9 mouse cellular contexts compared by ENCODE assay signal in genomic region chr16:93717299-93717703, GRCm38 (mm10). TPM values are rescaled to one million over a fixed set of nuclear protein-coding genes. Genes with fewer than 3 reads are reported as not detected.
DNase-seq lines count a peak whose midpoint lies in the region; ATAC-seq lines count a peak whose summit lies in the region.
"Had no signal": no experiment of that assay in that cellular context is flagged by ENCODE, and none has a peak within 500 bp of the region (broad histone marks: within the 10 kb centered on the region; RNA-seq: fewer than 3 reads in every experiment).

No protein-coding gene starts in this region.

- no peak overlapping the region for H3K27ac ChIP-seq in kidney, embryonic 16.5 days (ENCODE audit: low read length)
- H3K27ac ChIP-seq in intestine, embryonic 15.5 days = no peak overlapping the region
- H3K27ac ChIP-seq in lung, embryonic 16.5 days (ENCODE audit: low read length) = 0 out of 2 replicates have a peak overlapping the region, but pooled peaks have one; percentile 14

- WGBS in kidney, embryonic 16.5 days = 48% methylated on average over 5 of the region's 5 CpGs
- WGBS in intestine, embryonic 15.5 days = 24% methylated on average over 5 of the region's 5 CpGs
- WGBS in lung, embryonic 16.5 days = 22% methylated on average over 5 of the region's 5 CpGs

- H3K9ac ChIP-seq in kidney, embryonic 16.5 days (replicated peaks; ENCODE audit: low read length) = no peak overlapping the region
- H3K9ac ChIP-seq in intestine, embryonic 15.5 days = no peak overlapping the region
- no peak overlapping the region for H3K9ac ChIP-seq in lung, embryonic 16.5 days (ENCODE audit: low read length)

- peaks cover 19% of the 10 kb centered on the region; the same call in 1 of the 2 replicates for H3K4me1 ChIP-seq in kidney, embryonic 16.5 days (ENCODE audit: insufficient read depth, low read length)
- peaks cover 11% of the 10 kb centered on the region; the same call in 1 of the 2 replicates for H3K4me1 ChIP-seq in intestine, embryonic 15.5 days (replicated peaks)
- H3K4me1 ChIP-seq in lung, embryonic 16.5 days (replicated peaks; ENCODE audit: control insufficient read depth, insufficient read depth, low read length) = peaks cover 29% of the 10 kb centered on the region

- no peaks in the 10 kb centered on the region for H3K36me3 ChIP-seq in kidney, embryonic 16.5 days (ENCODE audit: insufficient read depth, low read length)
- no peaks in the 10 kb centered on the region for H3K36me3 ChIP-seq in intestine, embryonic 15.5 days
- no peaks in the 10 kb centered on the region for H3K36me3 ChIP-seq in lung, embryonic 16.5 days (ENCODE audit: control insufficient read depth, insufficient read depth, low read length)

- peaks cover 6% of the 10 kb centered on the region for H3K27me3 ChIP-seq in kidney, embryonic 16.5 days (ENCODE audit: insufficient read depth, low read length)
- H3K27me3 ChIP-seq in intestine, embryonic 15.5 days (replicated peaks) = no peaks in the 10 kb centered on the region
- no peaks in the 10 kb centered on the region; the same call in 1 of the 2 replicates for H3K27me3 ChIP-seq in lung, embryonic 16.5 days (ENCODE audit: control insufficient read depth, insufficient read depth, low read depth, low read length)

- peak; percentile 22 for DNase-seq in kidney, postnatal 14 days
- peak; percentile 99 for DNase-seq in cerebellum, postnatal 25 days
- peak; percentile 89 for DNase-seq in gastrocnemius, postnatal 25 days
- peak; percentile 49 for DNase-seq in retina, postnatal 7 days (ENCODE audit: low read depth, low spot score)
- no peak for DNase-seq in thymus, postnatal 4 days

- no peak for ATAC-seq in kidney, embryonic 16.5 days (ENCODE audit: low FRiP score, low TSS enrichment)
- peak; percentile 50 for ATAC-seq in intestine, embryonic 15.5 days
- ATAC-seq in lung, embryonic 16.5 days (ENCODE audit: low read depth) = peak; percentile 71

- no peak overlapping the region for H3K4me3 ChIP-seq in kidney, embryonic 16.5 days (ENCODE audit: low read length)
- no peak overlapping the region for H3K4me3 ChIP-seq in intestine, embryonic 15.5 days (replicated peaks)
- H3K4me3 ChIP-seq in lung, embryonic 16.5 days (ENCODE audit: low read length) = no peak overlapping the region
- H3K4me3 ChIP-seq: erythroblast, embryonic 14.5 days had no signal

- H3K9me3 ChIP-seq in kidney, embryonic 16.5 days (ENCODE audit: low read length) = 0 out of 2 replicates have a peak, but pooled peaks cover 3% of the 10 kb centered on the region
- no peaks in the 10 kb centered on the region for H3K9me3 ChIP-seq in intestine, embryonic 15.5 days
- no peaks in the 10 kb centered on the region for H3K9me3 ChIP-seq in lung, embryonic 16.5 days (ENCODE audit: control insufficient read depth, low read length)

- no peak overlapping the region for H3K4me2 ChIP-seq in kidney, embryonic 16.5 days (replicated peaks; ENCODE audit: low read depth, low read length)
- no peak overlapping the region for H3K4me2 ChIP-seq in intestine, embryonic 15.5 days (replicated peaks)
- H3K4me2 ChIP-seq in lung, embryonic 16.5 days (ENCODE audit: low read depth, low read length) = no peak overlapping the region

RNA-seq across cellular contexts. Expression of gene Dop1b, which starts 5.6 kb away (rescaled TPM):
- 30.1 and 35.0 TPM in 2 replicates for polyA plus RNA-seq in kidney, embryonic 16.5 days (2015; fragmentation: Nextera tagmentation; extraction: Ambion mirVana)
- 10 to 100 TPM; 20.6 to 26.9 TPM for total RNA-seq in gastrocnemius, postnatal 25 days (2021)
- 11.6 and 14.4 TPM in 2 replicates for polyA plus RNA-seq in intestine, embryonic 15.5 days (2015; fragmentation: Nextera tagmentation; extraction: Ambion mirVana)
- 17.2 and 19.3 TPM in 2 replicates for polyA plus RNA-seq in lung, embryonic 16.5 days (2015; fragmentation: Nextera tagmentation; extraction: Ambion mirVana)

RNA-seq across cellular contexts. Expression of gene Cbr3, which starts 34.3 kb away (rescaled TPM):
- 7.6 and 8.6 TPM in 2 replicates for polyA plus RNA-seq in kidney, embryonic 16.5 days (2015; fragmentation: Nextera tagmentation; extraction: Ambion mirVana)
- 1 to 10 TPM; 1.8 to 2.4 TPM for total RNA-seq in gastrocnemius, postnatal 25 days (2021)
- polyA plus RNA-seq in intestine, embryonic 15.5 days (2015; fragmentation: Nextera tagmentation; extraction: Ambion mirVana) = 2.1 and 2.4 TPM in 2 replicates
- polyA plus RNA-seq in lung, embryonic 16.5 days (2015; fragmentation: Nextera tagmentation; extraction: Ambion mirVana) = 9.0 and 9.9 TPM in 2 replicates
- polyA plus RNA-seq: erythroblast, embryonic 14.5 days had no signal
